Mouse (Mus musculus): ENCODE data around the gene Rad23b.
A peak's percentile ranks its signal among the peaks of the same experiment; 100 is the strongest.
"Not testable (repeated sequence)": the region's sequence is repeated elsewhere in the genome, so short reads cannot be mapped to it uniquely, and the experiment has no call there.

Gene Rad23b

DNA sequence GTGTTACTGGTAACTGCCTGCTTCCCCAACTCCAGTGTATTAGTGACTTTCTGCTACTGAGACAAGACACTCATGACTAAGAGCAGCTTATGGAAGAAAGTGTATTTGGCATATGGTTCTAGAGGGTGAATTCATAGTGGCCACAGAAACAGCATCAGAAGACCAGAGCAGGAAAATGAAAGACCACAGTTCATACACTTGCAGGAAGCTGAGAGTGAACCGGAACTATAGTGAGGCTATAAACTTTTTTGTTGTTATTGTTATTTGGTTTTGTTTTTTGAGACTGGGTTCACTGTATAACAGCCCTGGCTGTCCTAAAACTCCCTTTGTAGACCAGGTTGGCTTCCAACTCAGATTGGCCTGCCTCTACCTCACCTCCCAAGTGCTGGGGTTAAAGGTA, 6.0 kb downstream of the Rad23b start:
- no peak for DNase-seq

GRCm38 (mm10) chr4:55356726-55357125, 6.9 kb downstream of the Rad23b start:
- DNase-seq, result no peak

DNA sequence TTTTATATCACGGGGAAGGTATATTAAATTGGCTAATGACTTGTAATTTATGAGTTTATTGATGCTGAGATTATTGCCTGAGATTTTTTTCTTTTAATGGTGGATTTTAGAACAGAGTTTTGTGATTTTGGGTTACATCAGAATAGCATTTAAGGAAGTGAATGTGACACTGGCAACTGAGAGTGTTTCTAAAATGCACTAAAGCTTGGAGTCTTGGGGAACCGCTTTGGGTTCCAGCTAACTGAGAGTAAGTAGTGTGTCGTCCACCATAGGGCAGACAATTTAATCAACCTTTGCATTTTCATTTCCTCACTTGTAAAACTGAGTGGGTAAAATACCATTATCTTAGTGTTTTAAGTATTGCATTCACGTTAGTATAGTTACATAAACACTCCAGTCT, 14.0 kb downstream of the Rad23b start:
- DNase-seq, result no peak

DNA sequence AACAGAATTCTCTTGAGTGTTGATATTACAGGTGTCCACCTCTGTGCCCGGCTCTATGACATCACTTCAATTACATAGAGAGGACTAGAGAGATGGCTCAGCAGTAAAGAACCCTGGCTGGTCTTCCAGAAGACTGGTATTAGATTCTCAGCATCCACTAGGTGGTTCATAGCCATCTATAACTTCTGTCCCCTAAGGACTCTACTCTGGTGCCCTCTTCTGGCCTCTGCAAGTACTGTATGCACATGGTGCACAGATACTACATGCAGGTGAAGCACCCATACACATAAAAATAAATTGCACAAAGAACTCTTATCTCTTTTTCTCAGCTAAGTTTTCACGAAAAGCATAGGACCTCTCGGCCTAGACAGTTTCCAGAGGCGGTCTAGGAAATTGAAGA, 14.5 kb downstream of the Rad23b start:
- DNase-seq, result peak; percentile 26 to 34

DNA sequence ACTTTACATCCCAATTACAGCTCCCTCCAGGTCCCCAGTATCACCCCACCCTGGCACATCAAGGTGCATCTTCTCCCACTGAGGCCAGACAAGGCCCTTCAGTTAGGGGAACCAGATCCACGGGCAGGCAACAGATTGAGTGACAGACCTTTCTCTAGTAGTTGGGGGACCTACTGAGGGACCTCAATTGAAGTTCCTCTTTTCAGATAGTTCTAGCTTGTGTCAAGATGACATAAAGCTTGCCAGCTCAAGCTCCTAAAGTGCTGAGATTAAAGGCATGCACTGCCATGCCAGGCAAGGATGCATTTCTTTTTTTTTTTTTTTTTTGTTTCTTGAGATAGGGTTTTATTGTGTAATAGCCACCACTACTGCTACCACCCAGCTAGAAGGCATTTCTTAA, 16.2 kb downstream of the Rad23b start:
- DNase-seq, result no peak

- no peak for DNase-seq
Observed at GRCm38 (mm10) chr4:55370127-55370526, 20.3 kb downstream of the Rad23b start.

GRCm38 (mm10) chr4:55371355-55371754, 21.5 kb downstream of the Rad23b start:
- DNase-seq, result no peak

- DNase-seq, result no peak
Observed at GRCm38 (mm10) chr4:55382350-55382749, 32.5 kb downstream of the Rad23b start.

DNA sequence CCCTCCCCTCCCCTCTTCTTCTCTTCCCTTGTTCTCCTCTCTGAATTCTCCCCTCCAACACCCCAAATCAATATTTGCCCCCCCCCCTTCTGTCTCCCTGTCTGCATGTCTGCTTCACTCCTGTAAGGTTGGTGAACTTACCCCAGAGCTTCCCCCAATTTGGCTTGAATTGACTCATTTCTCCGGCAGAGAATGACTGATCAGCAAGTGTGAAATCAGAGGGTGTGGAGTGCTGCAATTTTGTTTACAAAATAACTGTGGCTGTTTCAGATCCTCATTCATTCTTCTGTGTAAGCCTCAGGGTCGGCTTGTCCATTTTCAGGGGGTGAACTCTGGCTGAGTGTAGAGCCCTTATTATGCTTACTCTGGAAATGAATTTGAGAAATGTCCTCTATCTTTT, 36.9 kb downstream of the Rad23b start:
- no peak for DNase-seq

DNA sequence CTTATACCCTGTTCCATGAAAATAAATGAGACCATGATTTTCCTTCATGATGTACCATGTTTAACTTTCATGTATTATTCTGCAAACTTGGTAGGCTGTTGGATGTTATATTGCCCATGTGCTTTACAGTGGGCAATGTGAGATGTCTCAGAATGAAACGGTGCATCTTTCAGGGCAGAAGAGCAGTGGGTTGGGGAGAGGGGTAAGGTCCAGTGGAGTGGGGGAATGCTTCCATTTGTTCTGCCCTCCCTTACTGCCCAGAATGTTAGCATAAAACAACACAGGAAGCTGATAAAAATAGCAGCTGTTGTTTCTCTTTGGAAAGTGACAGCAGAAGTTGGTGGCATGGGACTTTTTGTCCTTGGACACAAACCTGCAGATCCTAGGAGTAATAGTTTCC, 41.6 kb downstream of the Rad23b start:
- DNase-seq, result no peak

DNA sequence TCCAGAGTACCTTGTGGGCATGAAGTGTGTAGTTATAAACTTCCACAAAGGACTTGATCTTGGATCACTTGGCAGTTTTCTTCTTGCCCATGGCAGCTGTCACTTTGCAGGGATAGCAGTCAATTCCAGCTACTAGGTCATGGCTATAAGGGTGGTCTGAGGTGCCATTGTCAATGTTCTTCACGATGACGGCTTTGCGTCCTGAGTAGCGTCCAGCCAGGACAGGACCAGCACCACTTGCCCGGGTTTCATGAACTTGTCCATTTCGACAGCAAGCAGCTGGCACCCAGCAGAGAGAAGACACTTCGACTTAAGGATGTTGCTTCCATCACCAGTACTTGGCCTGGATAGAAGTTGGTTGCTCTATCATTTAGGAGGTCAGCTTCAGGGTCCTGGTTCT, 42.6 kb downstream of the Rad23b start:
- DNase-seq, result peak in 1 of 2 experiments; percentile 10

GRCm38 (mm10) chr4:55397911-55398762, 48.3 kb downstream of the Rad23b start:
- peak; percentile 57 to 69 for DNase-seq

DNA sequence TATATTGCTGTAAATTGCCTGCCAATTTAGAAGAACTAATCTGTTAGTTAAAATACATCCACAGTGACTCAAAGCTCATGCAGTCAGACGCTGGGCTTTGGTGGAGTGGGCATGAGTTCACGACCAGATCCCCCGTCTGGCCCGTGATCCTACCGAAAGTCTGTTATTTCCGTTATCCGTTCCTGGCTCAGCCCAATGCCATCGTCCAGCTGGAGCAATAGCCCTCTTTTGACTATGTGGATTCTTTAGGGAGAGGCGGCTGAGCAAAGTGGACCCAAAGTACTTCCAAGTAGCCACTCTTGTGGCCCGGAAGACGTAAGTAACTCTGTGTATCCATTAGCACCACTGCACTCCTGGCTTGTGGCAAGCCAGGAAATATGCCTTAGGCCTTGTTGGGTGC, 49.1 kb downstream of the Rad23b start:
- no peak for DNase-seq

DNA sequence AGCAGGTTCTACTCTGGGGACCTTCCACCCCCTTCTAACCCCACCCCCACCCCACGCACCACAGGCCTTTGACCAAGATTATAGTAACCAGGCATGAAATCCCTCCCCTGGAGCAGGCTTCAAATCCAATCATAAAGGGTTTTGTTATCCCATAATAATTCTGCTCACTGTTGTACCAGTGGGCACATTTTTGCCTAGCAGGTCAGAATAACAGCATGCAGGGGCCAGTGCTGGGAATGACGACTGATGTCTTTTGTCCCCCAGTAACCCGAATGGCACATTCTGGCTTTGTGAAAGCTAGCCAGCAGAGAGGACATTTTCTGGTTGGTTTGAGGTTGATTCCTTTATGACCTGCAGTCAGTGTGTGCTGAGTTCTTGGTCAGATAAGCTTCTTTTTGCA, 55.5 kb downstream of the Rad23b start:
- DNase-seq, result no peak

GRCm38 (mm10) chr4:55406558-55406957, 56.7 kb downstream of the Rad23b start:
- no peak for DNase-seq

DNA sequence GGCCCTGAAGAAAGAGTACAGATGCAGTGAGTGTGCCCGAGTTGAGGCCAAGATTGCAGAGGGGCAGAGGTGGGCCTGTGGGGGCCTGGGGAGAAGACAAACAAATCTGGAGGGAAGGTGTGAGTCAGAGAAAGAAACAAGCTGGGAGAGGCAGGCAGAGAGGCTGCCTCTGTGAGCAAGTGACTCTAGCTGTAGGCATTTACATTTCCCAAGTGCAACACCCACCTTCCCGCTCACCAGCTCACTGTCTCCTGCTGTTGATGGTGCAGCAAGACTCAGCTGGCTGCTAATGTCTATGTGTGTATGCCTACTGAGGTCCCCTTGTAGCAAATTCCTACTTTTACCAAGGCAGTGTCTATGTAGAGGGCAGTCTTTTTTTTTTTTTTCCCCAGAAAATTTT, 58.2 kb downstream of the Rad23b start:
- no peak for DNase-seq

DNA sequence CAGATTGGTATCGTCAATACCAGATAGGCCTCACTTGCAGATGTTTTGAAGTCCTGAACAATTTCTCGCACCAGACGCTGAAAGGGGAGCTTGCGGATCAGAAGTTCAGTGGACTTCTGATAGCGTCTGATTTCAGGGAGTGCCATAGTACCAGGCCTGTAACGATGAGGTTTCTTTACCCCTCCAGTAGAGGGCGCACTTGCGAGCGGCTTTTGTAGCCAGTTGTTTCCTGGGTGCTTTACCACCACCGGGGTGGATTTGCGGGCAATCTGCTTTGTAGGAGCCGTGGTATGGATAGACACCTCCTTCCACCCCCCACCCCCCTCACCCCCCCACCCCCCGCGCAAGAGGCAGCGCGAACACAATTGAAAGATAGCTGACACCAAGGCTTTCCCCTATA, 59.2 kb downstream of the Rad23b start:
- no peak for DNase-seq

DNA sequence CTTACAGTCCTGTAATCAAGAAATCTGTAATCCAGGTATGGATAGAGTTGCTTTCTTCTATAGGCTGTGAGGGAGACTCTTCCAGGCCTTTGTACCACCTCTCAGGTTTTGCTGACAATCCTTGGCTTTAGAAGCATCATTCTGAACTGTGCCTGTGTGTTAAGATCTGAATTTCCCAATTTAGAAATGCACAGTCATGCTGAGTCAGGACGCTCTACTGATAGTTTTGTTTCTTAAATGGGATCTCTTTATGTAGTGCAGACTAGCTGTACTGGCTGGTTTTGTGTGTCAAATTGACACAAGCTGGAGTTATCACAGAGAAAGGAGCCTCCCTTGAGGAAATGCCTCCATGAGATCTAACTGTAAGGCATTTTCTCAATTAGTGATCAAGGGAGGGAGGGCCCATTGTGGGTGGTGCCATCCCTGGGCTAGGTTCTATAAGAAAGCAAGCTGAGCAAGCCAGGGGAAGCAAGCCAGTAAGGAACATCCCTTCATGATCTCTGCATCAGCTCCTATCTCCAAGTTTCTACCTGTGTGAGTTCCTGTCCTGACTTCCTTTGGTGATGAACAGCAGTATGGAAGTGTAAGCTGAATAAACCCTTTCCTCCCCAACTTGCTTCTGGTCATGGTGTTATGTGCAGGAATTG, 59.9 kb downstream of the Rad23b start:
- DNase-seq, result not testable (repeated sequence)

GRCm38 (mm10) chr4:55415864-55416263, 66.0 kb downstream of the Rad23b start:
- no peak for DNase-seq

DNA sequence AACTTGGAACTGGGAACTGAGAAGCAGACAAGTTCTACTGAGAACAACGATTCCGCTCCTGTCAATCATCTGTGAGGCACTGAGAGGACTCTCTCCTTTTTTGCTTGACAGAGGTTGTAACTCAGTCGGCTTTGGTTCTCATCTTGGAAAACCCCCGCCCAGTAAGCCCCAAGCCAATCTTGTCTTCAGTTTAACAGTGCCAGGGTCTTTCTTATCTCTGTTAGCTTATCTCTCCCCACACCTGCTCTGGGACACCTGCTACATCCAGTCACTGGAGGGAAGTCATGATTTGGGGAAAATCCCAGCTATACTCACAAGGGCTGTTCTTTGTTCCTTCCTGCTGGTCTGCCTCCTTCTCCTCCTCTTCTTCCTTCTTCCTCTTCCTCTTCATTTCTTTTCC, 76.4 kb downstream of the Rad23b start:
- DNase-seq, result no peak
